Mouse (Mus musculus): ENCODE measurements at regions not wholly inside any gene's neighbourhood (a gene's known extent, or its start where the extent isn't known, plus 50 kb on each side); places are given as distances from the start of the nearest gene placed in this dataset.

GRCm38 (mm10) chrX:21293666-21294065 lies 118.2 kb upstream of the Gm21876 start:
- TF ChIP-seq CTCF (IDR thresholded peaks at IDR 0.05; ENCODE audit: low read depth): peak; percentile 65
- H3K27me3 ChIP-seq (ENCODE audit: insufficient read depth, low read length): no peaks in the 10 kb centered on the region
- peak; percentile 4 for DNase-seq
- no peak for ATAC-seq
- H3K4me2 ChIP-seq (ENCODE audit: low read depth): no peak overlapping the region
- no peaks in the 10 kb centered on the region for H3K4me1 ChIP-seq (ENCODE audit: insufficient read depth)
- no peak overlapping the region for H3K9ac ChIP-seq
- H3K4me3 ChIP-seq (ENCODE audit: low read depth, low read length): no peak overlapping the region
- no peaks in the 10 kb centered on the region for H3K36me3 ChIP-seq (ENCODE audit: insufficient read depth)
- 14% methylated on average over 5 of the region's 5 CpGs for WGBS
- H3K9me3 ChIP-seq (ENCODE audit: low read length): no peaks in the 10 kb centered on the region
- no peak overlapping the region for H3K27ac ChIP-seq (ENCODE audit: low read depth, low read length)

- Histone ChIP-seq H3K36me3 (ENCODE audit: insufficient read depth) (no peaks in the 10 kb centered on the region), H3K4me3 (ENCODE audit: low read depth, low read length) (no peak overlapping the region), H3K27me3 (ENCODE audit: insufficient read depth, low read length) (no peaks in the 10 kb centered on the region), H3K9ac (no peak overlapping the region), H3K4me1 (ENCODE audit: insufficient read depth) (no peaks in the 10 kb centered on the region), H3K9me3 (ENCODE audit: low read length) (no peaks in the 10 kb centered on the region), H3K27ac (ENCODE audit: low read depth, low read length) (no peak overlapping the region), H3K4me2 (ENCODE audit: low read depth) (no peak overlapping the region)
- 40% methylated on average over 1 of the region's 1 CpGs for WGBS
- DNase-seq (no peak), ATAC-seq (no peak)
- no peak for TF ChIP-seq CTCF (IDR thresholded peaks at IDR 0.05; ENCODE audit: low read depth)
Observed at GRCm38 (mm10) chrX:21295460-21295859, 120.0 kb upstream of the Gm21876 start.

- Histone ChIP-seq H3K27ac (ENCODE audit: low read depth, low read length) (no peak overlapping the region), H3K9me3 (ENCODE audit: low read length) (no peaks in the 10 kb centered on the region), H3K36me3 (ENCODE audit: insufficient read depth) (no peaks in the 10 kb centered on the region), H3K4me1 (ENCODE audit: insufficient read depth) (no peaks in the 10 kb centered on the region), H3K27me3 (ENCODE audit: insufficient read depth, low read length) (no peaks in the 10 kb centered on the region), H3K9ac (no peak overlapping the region), H3K4me3 (ENCODE audit: low read depth, low read length) (no peak overlapping the region), H3K4me2 (ENCODE audit: low read depth) (no peak overlapping the region)
- DNase-seq (no peak), ATAC-seq (no peak)
- WGBS: 73% methylated on average over 6 of the region's 6 CpGs
- no peak for TF ChIP-seq CTCF (IDR thresholded peaks at IDR 0.05; ENCODE audit: low read depth)
Observed at GRCm38 (mm10) chrX:21297349-21297748, 121.9 kb upstream of the Gm21876 start.

GRCm38 (mm10) chrX:21334499-21335032 lies 149.8 kb upstream of the Agtr2 start:
- ATAC-seq (no peak), DNase-seq (peak; percentile 25)
- peak; percentile 47; the same call in 1 of the 2 replicates for TF ChIP-seq CTCF (IDR thresholded peaks at IDR 0.05; ENCODE audit: low read depth)
- Histone ChIP-seq H3K27me3 (ENCODE audit: insufficient read depth, low read length) (no peaks in the 10 kb centered on the region), H3K9me3 (ENCODE audit: low read length) (no peaks in the 10 kb centered on the region), H3K4me1 (ENCODE audit: insufficient read depth) (no peaks in the 10 kb centered on the region), H3K9ac (no peak overlapping the region), H3K36me3 (ENCODE audit: insufficient read depth) (no peaks in the 10 kb centered on the region), H3K27ac (ENCODE audit: low read depth, low read length) (no peak overlapping the region), H3K4me3 (ENCODE audit: low read depth, low read length) (peak overlapping the region; percentile 29), H3K4me2 (ENCODE audit: low read depth) (peak overlapping the region; percentile 40)
- 42% methylated on average over 13 of the region's 13 CpGs for WGBS

GRCm38 (mm10) chrX:21344397-21344796 lies 139.9 kb upstream of the Agtr2 start:
- Histone ChIP-seq H3K4me2 (ENCODE audit: low read depth) (no peak overlapping the region), H3K36me3 (ENCODE audit: insufficient read depth) (no peaks in the 10 kb centered on the region)
- no peak for TF ChIP-seq CTCF (IDR thresholded peaks at IDR 0.05; ENCODE audit: low read depth)

DNA sequence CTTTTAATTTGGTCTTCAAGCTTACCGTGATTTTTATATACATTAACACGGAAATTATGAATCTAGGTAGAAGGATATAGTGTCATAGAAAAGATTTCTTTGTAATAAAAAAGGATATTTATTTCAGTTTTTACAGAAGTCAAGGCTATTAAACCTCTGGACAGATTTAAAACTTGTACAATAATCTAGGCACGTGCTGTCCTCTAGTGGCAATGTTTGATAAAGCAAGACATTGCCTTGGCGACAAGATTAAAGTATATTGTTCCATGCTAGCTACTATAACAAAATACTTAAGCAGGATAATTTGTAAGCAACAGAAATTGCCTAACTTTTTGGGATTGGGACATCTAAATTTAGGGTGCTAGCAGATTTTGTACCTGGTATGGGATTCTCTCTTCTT lies 133.8 kb upstream of the Agtr2 start:
- Histone ChIP-seq H3K27ac (ENCODE audit: low read depth, low read length) (no peak overlapping the region), H3K9me3 (ENCODE audit: low read length) (no peaks in the 10 kb centered on the region), H3K9ac (no peak overlapping the region), H3K4me1 (ENCODE audit: insufficient read depth) (no peaks in the 10 kb centered on the region), H3K4me3 (ENCODE audit: low read depth, low read length) (no peak overlapping the region), H3K4me2 (ENCODE audit: low read depth) (no peak overlapping the region), H3K36me3 (ENCODE audit: insufficient read depth) (no peaks in the 10 kb centered on the region), H3K27me3 (ENCODE audit: insufficient read depth, low read length) (no peaks in the 10 kb centered on the region)
- peak; percentile 68 for TF ChIP-seq CTCF (IDR thresholded peaks at IDR 0.05; ENCODE audit: low read depth)
- DNase-seq: peak; percentile 30
- no peak for ATAC-seq
- WGBS: 37% methylated on average over 4 of the region's 4 CpGs

More at GRCm38 (mm10) chrX:21344397-21344796, 139.9 kb upstream of the Agtr2 start:
- Histone ChIP-seq H3K4me1 (ENCODE audit: insufficient read depth) (no peaks in the 10 kb centered on the region), H3K4me3 (ENCODE audit: low read depth, low read length) (no peak overlapping the region), H3K27me3 (ENCODE audit: insufficient read depth, low read length) (no peaks in the 10 kb centered on the region), H3K9me3 (ENCODE audit: low read length) (no peaks in the 10 kb centered on the region), H3K27ac (ENCODE audit: low read depth, low read length) (no peak overlapping the region), H3K9ac (no peak overlapping the region)
- DNase-seq (no peak), ATAC-seq (no peak)
- 50% methylated on average over 1 of the region's 1 CpGs for WGBS

DNA sequence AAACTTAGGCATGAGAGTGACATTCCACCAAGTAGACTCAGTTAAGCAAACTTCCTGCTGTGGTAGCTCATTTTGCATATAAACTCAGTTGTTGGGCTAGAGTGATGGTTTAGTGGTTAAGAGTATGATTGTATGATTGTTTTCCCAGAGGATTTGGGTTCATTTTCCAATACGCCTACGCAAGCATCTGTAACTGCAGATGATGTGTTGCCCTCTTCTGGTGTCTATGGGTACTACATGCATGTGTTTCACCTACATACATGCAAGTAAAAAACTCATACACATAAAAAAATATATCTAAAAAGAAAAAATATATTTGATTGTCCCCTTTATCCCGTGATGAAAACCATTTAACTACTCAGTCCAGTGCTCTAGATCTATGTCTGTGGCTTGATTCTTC lies 132.0 kb upstream of the Agtr2 start:
- no peak overlapping the region for H3K4me2 ChIP-seq (ENCODE audit: low read depth)
- H3K4me1 ChIP-seq (ENCODE audit: insufficient read depth): no peaks in the 10 kb centered on the region
- WGBS: 64% methylated on average over 3 of the region's 3 CpGs
- no peak overlapping the region for H3K4me3 ChIP-seq (ENCODE audit: low read depth, low read length)
- H3K27ac ChIP-seq (ENCODE audit: low read depth, low read length): no peak overlapping the region
- TF ChIP-seq CTCF (IDR thresholded peaks at IDR 0.05; ENCODE audit: low read depth): peak; percentile 50
- no peaks in the 10 kb centered on the region for H3K9me3 ChIP-seq (ENCODE audit: low read length)
- H3K27me3 ChIP-seq (ENCODE audit: insufficient read depth, low read length): no peaks in the 10 kb centered on the region
- DNase-seq (peak; percentile 10), ATAC-seq (no peak)
- H3K36me3 ChIP-seq (ENCODE audit: insufficient read depth): no peaks in the 10 kb centered on the region
- H3K9ac ChIP-seq: no peak overlapping the region

Measured in forebrain, postnatal 0 days (tissue).